Mouse (Mus musculus) left cerebral cortex, adult 2 months (tissue): ENCODE data around the gene Plekhj1. TPM values are rescaled to one million over a fixed set of nuclear protein-coding genes. Genes with fewer than 3 reads are reported as not detected.
"Not testable (repeated sequence)": the region's sequence is repeated elsewhere in the genome, so short reads cannot be mapped to it uniquely, and the experiment has no call there.

ENCODE experiments used
- DNase-seq, 2 experiments: peaks; one replicate each; pipeline ENCODE4 v3.0.0; 2021 to 2022; ENCODE audit warnings: low spot score in 2 of 2, mixed read lengths in 1 of 2; ENCODE audit errors: extremely low spot score in 1 of 2
- H3K27ac ChIP-seq: fragments of 200-600 bp; 2 replicates; pipeline ENCODE4 v1.8.1; 2022
- H3K4me3 ChIP-seq: fragments of 200-600 bp; 2 replicates; pipeline ENCODE4 v1.8.1; 2022
- CTCF ChIP-seq: fragments of 200-600 bp; IDR thresholded peaks from 2 replicates; pipeline ENCODE4 v1.8.1; 2022; ENCODE audit warnings: antibody characterized with exemption, mild to moderate bottlenecking, moderate library complexity
- intact Hi-C: fragments of 180-260 bp; cut with DNase I; formaldehyde crosslinking; loops from one replicate; pipeline ENCODE4 v1.15.1; 2025
- total RNA-seq, 2 experiments: library from RNA; stranded (reverse); gene quantifications; 2 replicates each; pipeline ENCODE4 v1.2.3; 2021

Plekhj1 gene
- total RNA-seq, 2 experiments from 2014 or later: 68.2 to 71.0 TPM

DNA sequence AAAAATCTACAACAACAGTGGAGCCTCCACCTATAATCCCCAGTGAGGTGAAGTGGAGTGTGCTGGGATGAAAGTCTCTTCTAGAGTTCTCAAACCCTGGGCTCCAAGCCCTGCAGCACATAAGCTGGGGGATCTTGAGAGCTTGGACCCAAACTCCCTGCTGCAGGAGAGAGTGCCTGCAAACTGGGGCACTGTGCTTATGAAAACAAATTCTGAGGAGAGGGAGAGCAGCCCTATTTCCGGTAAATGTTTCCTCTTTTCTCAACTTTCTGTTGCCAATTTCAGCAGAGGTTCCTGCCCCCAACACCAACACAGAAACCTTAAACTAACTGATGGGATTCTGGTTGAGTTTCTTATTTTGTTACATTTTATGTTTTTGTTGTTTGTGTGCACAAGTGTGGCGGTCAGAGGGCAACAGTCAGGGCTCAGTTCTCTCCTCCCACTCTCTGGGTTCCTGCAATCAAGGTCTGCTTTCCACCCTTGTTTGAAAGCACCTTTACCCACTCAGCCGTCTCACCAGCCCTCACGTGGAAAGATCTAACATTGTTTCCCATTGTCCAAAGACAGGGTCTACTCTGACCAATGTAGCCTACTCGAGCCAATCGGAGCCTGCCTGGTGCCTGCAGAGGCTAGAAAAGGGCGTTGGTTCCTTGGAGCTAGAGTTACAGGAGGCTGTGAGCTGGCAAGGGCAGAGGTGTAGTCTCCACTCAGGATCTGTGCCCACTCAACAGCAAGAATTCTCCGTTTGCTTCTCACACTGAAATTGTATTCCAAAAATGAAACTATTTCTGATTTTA lies 25.6 kb upstream of the Plekhj1 start:
- DNase-seq: no peak
- H3K4me3 ChIP-seq: no peak overlapping the region
- intact Hi-C loops: loop anchor here (2.0 kb wide), 1 partner anchor 57 kb away; no protein-coding TSS in a partner anchor
- TF ChIP-seq CTCF: no peak
- H3K27ac ChIP-seq: no peak overlapping the region

DNA sequence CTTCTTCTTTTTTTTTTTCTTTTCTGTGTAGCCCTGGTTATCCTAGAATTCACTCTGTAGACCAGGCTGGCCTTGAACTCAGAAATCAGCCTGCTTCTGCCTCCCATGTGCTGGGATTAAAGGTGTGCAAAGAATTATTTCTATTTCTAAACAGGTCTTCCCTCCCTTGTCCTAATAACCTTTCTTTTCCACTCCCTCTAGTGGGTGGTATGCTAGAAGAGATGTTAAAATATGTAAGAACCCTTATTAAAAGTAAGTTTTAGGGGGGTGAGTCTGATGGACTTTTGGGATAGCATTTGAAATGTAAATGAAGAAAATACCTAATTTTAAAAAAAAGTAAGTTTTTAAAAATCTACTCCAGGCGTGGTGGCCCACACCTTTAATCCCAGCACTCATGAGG lies 24.9 kb upstream of the Plekhj1 start:
- intact Hi-C loops: loop anchor here (2.0 kb wide), 1 partner anchor 57 kb away; no protein-coding TSS in a partner anchor
- no peak overlapping the region for H3K27ac ChIP-seq
- no peak for DNase-seq
- no peak; the same call in 1 of the 2 replicates for TF ChIP-seq CTCF
- H3K4me3 ChIP-seq: no peak overlapping the region

DNA sequence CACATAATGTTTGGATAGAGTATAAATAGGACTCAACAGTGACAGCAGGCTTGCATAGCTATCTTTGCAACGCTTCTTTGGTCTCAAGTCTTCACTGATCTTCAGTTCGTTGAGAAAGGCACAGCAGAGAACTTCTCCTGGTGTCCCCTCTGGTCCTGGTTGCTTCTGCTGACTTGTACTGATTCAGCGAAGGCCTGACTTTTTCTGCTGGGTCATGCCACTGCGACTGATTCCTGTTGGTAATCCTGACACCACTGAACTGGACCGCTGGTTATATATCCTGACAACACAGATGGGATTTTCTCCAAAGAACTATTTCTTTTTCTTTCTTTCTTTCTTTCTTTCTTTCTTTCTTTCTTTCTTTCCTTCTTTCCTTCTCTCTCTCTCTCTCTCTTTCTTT lies 24.1 kb upstream of the Plekhj1 start:
- intact Hi-C loops: loop anchor here (2.0 kb wide), 1 partner anchor 58 kb away; no protein-coding TSS in a partner anchor

DNA sequence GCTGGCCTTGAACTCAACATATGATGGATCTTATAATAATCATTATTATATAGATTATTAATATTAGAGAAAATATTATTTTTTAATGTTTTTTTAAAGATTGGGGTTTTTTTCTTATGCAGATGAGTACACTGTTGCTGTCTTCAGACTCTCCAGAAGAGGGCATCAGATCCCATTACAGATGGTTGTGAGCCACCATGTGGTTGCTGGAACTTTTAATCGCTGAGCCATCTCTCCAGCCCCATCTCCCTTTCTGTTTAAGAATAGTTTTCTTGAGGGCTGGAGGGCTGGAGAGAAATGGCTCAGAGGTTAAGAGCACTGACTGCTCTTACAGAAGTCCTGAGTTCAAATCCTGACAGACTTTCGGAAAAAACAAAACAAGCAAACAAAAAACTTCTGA lies 23.6 kb upstream of the Plekhj1 start:
- no peak for DNase-seq
- no peak overlapping the region for H3K27ac ChIP-seq
- intact Hi-C loops: loop anchor here (2.0 kb wide), 1 partner anchor 59 kb away; no protein-coding TSS in a partner anchor
- TF ChIP-seq CTCF: peak; percentile 84
- no peak overlapping the region for H3K4me3 ChIP-seq

More for the DNA sequence above, 24.1 kb upstream of the Plekhj1 start:
- DNase-seq: no peak
- TF ChIP-seq CTCF: no peak
- Histone ChIP-seq H3K27ac (no peak overlapping the region), H3K4me3 (no peak overlapping the region)

DNA sequence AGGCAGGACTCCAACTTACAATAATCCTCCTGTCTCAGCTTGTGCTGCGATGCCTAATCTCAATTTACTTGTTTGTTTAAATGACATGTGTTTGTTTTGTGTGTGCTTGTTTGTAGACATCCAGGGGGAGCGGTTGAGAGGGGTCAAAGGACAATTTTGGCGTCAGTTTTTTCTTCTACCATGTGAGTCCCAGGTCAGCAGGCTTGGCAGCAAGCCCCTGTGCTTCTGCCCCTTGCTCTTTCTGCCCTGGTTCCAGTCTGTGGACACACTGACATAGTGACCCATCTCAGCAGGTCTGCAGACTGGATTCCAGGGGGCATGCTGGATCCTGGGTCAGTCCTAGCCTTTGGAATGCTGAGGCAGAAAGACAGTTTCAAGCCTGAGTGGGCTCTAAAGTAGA lies 21.0 kb upstream of the Plekhj1 start:
- DNase-seq: no peak
- Histone ChIP-seq H3K4me3 (no peak overlapping the region), H3K27ac (no peak overlapping the region)
- intact Hi-C loops: no loop called here
- no peak for TF ChIP-seq CTCF

DNA sequence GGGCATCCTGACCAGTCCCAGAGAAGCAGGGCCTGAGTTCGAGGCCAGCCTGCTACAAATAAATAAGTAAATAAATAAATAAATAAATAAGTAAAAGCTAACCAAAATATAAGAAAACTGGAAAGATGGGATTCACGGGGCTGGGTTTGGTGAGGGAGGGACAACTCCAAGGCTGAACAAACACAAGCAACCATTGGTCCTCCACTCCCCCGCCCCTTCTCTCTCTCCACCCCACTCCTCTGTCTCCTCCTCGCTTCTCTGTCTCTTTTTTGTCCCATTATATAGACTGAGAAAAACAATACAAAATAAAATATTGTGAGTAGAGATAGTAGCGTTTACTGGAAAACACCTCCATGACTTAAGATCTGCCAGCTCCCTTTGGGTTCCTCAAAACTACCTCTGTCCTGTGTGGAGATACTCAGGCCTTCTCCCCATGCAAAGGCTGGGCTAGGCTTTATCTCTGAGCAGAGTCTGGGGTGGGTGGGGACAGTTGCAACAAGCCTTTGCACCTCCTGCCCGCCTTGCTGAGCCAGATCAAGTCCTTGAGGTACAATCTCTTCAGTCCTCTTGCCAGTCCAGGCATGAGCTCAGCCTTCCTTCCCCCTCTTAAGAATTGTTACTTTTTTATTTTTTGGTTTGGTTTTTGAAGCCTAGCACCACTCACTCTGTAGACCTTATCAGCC lies 20.3 kb upstream of the Plekhj1 start:
- Histone ChIP-seq H3K4me3 (no peak overlapping the region), H3K27ac (no peak overlapping the region)
- TF ChIP-seq CTCF: no peak
- intact Hi-C loops: no loop called here
- no peak for DNase-seq

DNA sequence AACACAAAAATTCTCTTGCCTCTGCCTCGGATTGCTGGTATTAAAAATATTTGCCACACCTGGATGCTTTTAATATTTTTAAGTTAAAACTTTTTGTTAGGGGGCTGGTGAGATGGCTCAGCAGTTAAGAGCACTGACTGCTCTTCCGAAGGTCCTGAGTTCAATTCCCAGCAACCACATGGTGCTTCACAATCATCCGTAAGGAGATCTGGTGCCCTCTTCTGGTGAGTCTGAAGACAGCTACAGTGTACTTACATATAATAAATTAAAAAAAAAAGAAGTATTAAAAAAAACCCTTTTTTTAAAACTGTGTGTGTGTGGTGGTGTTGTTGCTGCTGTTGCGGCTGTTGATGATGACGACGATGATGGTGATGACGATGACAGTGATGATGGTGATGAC lies 19.5 kb upstream of the Plekhj1 start:
- H3K27ac ChIP-seq, DNase-seq, H3K4me3 ChIP-seq, intact Hi-C loops: not testable (repeated sequence)
- TF ChIP-seq CTCF: peak; percentile 30

DNA sequence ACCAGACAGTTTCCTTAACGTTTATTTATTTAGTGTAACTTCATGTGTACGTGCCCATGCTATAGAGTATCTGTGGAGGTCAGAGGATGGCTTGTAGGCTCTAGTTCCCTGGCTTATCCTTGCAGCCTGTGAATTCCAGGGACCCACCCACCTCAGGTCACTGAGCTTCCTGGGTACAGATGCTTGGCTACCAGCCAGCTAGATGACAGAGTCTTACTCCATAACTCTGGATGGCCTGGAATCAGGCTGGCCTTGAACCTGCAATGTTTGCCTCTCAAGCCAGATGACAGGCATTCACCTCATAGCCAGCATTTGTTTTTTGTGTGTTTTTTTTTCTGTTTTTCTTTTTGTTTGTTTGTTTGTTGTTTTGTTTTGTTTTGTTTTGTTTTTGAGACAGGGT lies 18.7 kb upstream of the Plekhj1 start:
- Histone ChIP-seq H3K27ac (no peak overlapping the region), H3K4me3 (no peak overlapping the region)
- intact Hi-C loops: no loop called here
- no peak for TF ChIP-seq CTCF
- no peak for DNase-seq

DNA sequence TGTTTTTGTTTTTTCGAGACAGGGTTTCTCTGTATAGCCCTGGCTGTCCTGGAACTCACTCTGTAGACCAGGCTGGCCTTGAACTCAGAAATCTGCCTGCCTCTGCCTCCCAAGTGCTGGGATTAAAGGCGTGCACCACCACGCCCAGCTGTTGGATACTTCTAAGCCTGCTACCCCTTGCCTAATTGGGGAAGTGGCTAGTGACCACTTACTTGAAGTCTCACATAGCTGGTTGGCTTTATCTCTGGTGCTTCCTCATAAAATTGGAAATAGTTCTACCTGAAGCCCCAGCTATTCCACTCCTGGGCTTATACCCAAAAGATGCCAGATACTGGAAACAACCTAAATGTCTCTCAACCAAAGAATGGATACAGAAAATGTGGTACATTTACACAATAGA lies 17.9 kb upstream of the Plekhj1 start:
- DNase-seq, intact Hi-C loops, H3K4me3 ChIP-seq, H3K27ac ChIP-seq: not testable (repeated sequence)

DNA sequence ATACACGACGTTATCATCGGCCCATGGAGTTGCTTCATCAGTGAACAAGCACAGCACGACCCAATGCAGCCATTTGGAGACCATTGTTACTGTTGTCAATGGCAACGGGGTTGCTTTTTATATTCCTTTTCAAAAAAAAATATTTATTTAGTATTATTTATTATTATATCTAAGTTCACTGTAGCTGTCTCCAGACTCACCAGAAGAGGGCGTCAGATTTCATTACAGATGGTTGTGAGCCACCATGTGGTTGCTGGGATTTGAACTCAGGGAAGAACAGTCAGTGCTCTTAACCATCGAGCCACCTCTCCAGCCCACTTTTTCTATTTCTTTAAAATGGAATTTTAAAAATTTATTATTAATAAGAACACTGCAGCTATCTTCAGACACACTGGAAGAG lies 16.4 kb upstream of the Plekhj1 start:
- no peak overlapping the region for H3K27ac ChIP-seq
- intact Hi-C loops: no loop called here
- H3K4me3 ChIP-seq: no peak overlapping the region

DNA sequence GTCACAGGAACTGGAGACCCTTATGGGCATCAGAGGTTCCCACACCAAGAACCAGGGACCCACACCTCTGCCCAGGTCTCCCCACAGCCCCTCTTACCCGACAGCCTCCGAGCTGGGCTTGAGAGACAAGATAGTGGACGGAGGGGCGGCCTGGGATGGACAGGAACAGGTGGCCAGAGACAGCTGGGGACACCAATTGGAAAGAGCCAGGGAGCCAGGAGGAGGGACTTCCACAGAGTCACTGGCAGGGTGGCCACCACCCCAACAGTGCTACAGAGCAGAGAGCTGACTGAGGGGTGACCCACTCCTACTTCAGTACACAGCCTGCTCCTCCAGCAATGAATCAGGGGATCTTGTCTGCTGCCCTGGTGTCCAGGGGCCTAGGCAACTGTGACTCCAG lies 14.9 kb upstream of the Plekhj1 start, which contains the start of gene Jsrp1:
TSS of gene Jsrp1 (minus strand) at position 133 of the 400 bp plus-strand sequence.
- intact Hi-C loops: no loop called here
- no peak for TF ChIP-seq CTCF
- DNase-seq: no peak
- Histone ChIP-seq H3K27ac (no peak within 1 kb of the TSS), H3K4me3 (no peak within 1 kb of the TSS)

More for the DNA sequence above, 16.4 kb upstream of the Plekhj1 start:
- TF ChIP-seq CTCF: peak; percentile 6; the same call in 1 of the 2 replicates
- no peak for DNase-seq

DNA sequence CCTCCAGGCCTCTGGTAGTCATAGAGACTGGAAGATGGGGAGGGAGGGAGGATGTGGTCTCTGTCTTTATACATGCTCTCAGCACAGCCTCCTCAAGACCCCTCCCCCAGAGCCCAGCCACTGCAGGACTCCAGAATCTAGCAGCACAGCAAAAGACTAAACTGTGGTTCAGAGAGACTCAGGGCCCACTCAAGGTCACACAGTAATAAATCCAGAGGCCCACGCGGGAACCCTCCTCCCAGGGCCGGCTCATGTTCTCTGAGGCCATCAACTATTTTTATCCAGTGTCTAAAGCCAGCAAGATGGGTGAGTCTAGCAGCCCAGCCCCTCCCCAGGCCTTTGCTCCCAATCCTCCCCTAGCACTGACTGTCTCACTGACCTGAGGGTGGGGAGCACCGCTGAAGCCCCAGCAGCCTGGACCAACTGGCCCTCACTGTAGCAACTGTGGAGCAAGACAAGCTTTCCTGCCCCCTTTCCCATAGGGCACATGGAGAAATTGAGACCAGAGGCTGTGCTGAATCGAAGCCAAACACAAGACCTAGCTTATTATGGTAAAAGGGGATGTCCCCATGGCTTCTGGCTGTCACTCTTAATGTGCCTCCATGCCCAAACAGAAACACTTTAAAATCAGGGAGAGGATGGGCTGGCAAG lies 14.1 kb upstream of the Plekhj1 start:
- no peak for TF ChIP-seq CTCF
- intact Hi-C loops: no loop called here
- DNase-seq: no peak
- Histone ChIP-seq H3K27ac (no peak overlapping the region), H3K4me3 (no peak overlapping the region)
